Mouse (Mus musculus) left cerebral cortex, adult 9 months (tissue): ENCODE results near the gene Hipk3.
A peak's percentile ranks its signal among the peaks of the same experiment; 100 is the strongest.

Experiments used
- DNase-seq, 2 experiments: peaks; one replicate each; pipeline ENCODE4 v3.0.0; 2022; ENCODE audit warnings: low spot score in 2 of 2

Hipk3 gene

GRCm38 (mm10) chr2:104471161-104471560 is 23.1 kb downstream of the Hipk3 start:
- no peak for DNase-seq

- DNase-seq, result no peak
Observed at GRCm38 (mm10) chr2:104470536-104470935, 23.7 kb downstream of the Hipk3 start.

- peak; percentile 37 to 53 for DNase-seq
Observed at GRCm38 (mm10) chr2:104468419-104468818, 25.8 kb downstream of the Hipk3 start.

GRCm38 (mm10) chr2:104466908-104467616 is 27.2 kb downstream of the Hipk3 start:
- DNase-seq, result no peak

GRCm38 (mm10) chr2:104465639-104466430 is 28.4 kb downstream of the Hipk3 start:
- DNase-seq, result no peak

GRCm38 (mm10) chr2:104460021-104460420 is 34.2 kb downstream of the Hipk3 start:
- no peak for DNase-seq

GRCm38 (mm10) chr2:104458569-104459332 is 35.5 kb downstream of the Hipk3 start:
- DNase-seq, result no peak

- no peak for DNase-seq
Observed at GRCm38 (mm10) chr2:104457106-104457505, 37.1 kb downstream of the Hipk3 start.

GRCm38 (mm10) chr2:104450685-104451084 is 43.6 kb downstream of the Hipk3 start:
- no peak for DNase-seq

GRCm38 (mm10) chr2:104449191-104449590 is 45.1 kb downstream of the Hipk3 start:
- DNase-seq, result no peak

GRCm38 (mm10) chr2:104448201-104448600 is 46.0 kb downstream of the Hipk3 start:
- no peak for DNase-seq

GRCm38 (mm10) chr2:104446016-104446415 is 48.2 kb downstream of the Hipk3 start:
- no peak for DNase-seq

GRCm38 (mm10) chr2:104444776-104445175 is 49.5 kb downstream of the Hipk3 start:
- peak in 1 of 2 experiments; percentile 79 for DNase-seq

GRCm38 (mm10) chr2:104442341-104442740 is 51.9 kb downstream of the Hipk3 start:
- no peak for DNase-seq

GRCm38 (mm10) chr2:104436226-104436625 is 58.0 kb downstream of the Hipk3 start:
- DNase-seq, result no peak

- DNase-seq, result no peak
Observed at GRCm38 (mm10) chr2:104431067-104431466, 63.2 kb downstream of the Hipk3 start.

- no peak for DNase-seq
Observed at GRCm38 (mm10) chr2:104430566-104430965, 63.7 kb downstream of the Hipk3 start.

GRCm38 (mm10) chr2:104426112-104426511 is 68.1 kb downstream of the Hipk3 start:
- DNase-seq, result no peak

GRCm38 (mm10) chr2:104422230-104422629 is 72.0 kb downstream of the Hipk3 start:
- DNase-seq, result no peak

- DNase-seq, result no peak
Observed at GRCm38 (mm10) chr2:104420805-104421204, 73.4 kb downstream of the Hipk3 start.

- no peak for DNase-seq
Observed at GRCm38 (mm10) chr2:104419999-104420398, 74.2 kb downstream of the Hipk3 start.

GRCm38 (mm10) chr2:104419411-104419810 is 74.8 kb downstream of the Hipk3 start:
- no peak for DNase-seq
